Mouse (Mus musculus): ENCODE measurements around the gene Tmem262. TPM values are rescaled to one million over a fixed set of nuclear protein-coding genes. Genes with fewer than 3 reads are reported as not detected.

Tmem262 gene
- polyA plus RNA-seq, 2 experiments = 0.20 TPM; not detected in 1

GRCm38 (mm10) chr19:6047154-6047898, 32.5 kb upstream of the Tmem262 start:
- no peaks in the 10 kb centered on the region for H3K27me3 ChIP-seq (ENCODE audit: control insufficient read depth, insufficient read depth, low read length)
- peak overlapping the region; percentile 99 for H3K27ac ChIP-seq (replicated peaks; ENCODE audit: low read depth, low read length)
- peaks cover 14% of the 10 kb centered on the region for H3K4me1 ChIP-seq (ENCODE audit: control insufficient read depth, insufficient read depth, low read length)
- H3K4me2 ChIP-seq (replicated peaks; ENCODE audit: low read depth, low read length, severe bottlenecking) = peak overlapping the region; percentile 74
- DNase-seq (ENCODE audit: low spot score) (no peak), ATAC-seq (ENCODE audit: low FRiP score, low read depth) (no peak)
- H3K9ac ChIP-seq (ENCODE audit: low read depth, low read length, severe bottlenecking) = peak overlapping the region; percentile 91
- no peaks in the 10 kb centered on the region for H3K9me3 ChIP-seq (ENCODE audit: control insufficient read depth, low read length)
- H3K4me3 ChIP-seq (replicated peaks; ENCODE audit: low read length) = peak overlapping the region; percentile 93
- H3K36me3 ChIP-seq (ENCODE audit: control insufficient read depth, insufficient read depth, low read length) = peaks cover 45% of the 10 kb centered on the region
- no peak for TF ChIP-seq POLR2A (IDR thresholded peaks at IDR 0.05; ENCODE audit: borderline replicate concordance, extremely low read depth, insufficient read depth, insufficient read length)
- WGBS = 6% methylated on average over 22 of the region's 44 CpGs

DNA sequence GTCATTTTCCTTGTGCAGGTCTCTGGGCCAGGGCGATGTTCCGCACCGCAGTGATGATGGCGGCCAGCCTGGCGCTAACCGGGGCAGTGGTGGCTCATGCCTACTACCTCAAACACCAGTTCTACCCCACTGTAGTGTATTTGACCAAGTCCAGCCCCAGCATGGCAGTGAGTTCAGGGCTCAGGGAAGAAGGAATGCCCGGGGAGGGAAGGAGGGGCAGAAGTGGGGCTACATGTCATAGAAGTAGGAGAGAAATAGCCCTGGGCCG, 32.0 kb upstream of the Tmem262 start:
- H3K9ac ChIP-seq (ENCODE audit: low read depth, low read length, severe bottlenecking) = peak overlapping the region; percentile 91
- no peak for DNase-seq (ENCODE audit: low spot score)
- H3K4me1 ChIP-seq (ENCODE audit: control insufficient read depth, insufficient read depth, low read length) = peaks cover 14% of the 10 kb centered on the region
- H3K27ac ChIP-seq (replicated peaks; ENCODE audit: low read depth, low read length) = no peak overlapping the region
- WGBS = 82% methylated on average over 8 of the region's 8 CpGs
- H3K9me3 ChIP-seq (ENCODE audit: control insufficient read depth, low read length) = no peaks in the 10 kb centered on the region
- H3K36me3 ChIP-seq (ENCODE audit: control insufficient read depth, insufficient read depth, low read length) = peaks cover 50% of the 10 kb centered on the region
- H3K4me2 ChIP-seq (replicated peaks; ENCODE audit: low read depth, low read length, severe bottlenecking) = peak overlapping the region; percentile 74
- no peaks in the 10 kb centered on the region for H3K27me3 ChIP-seq (ENCODE audit: control insufficient read depth, insufficient read depth, low read length)
- H3K4me3 ChIP-seq (replicated peaks; ENCODE audit: low read length) = peak overlapping the region; percentile 93
- ATAC-seq (ENCODE audit: low FRiP score, low read depth) = no peak
- no peak for TF ChIP-seq POLR2A (IDR thresholded peaks at IDR 0.05; ENCODE audit: borderline replicate concordance, extremely low read depth, insufficient read depth, insufficient read length)

DNA sequence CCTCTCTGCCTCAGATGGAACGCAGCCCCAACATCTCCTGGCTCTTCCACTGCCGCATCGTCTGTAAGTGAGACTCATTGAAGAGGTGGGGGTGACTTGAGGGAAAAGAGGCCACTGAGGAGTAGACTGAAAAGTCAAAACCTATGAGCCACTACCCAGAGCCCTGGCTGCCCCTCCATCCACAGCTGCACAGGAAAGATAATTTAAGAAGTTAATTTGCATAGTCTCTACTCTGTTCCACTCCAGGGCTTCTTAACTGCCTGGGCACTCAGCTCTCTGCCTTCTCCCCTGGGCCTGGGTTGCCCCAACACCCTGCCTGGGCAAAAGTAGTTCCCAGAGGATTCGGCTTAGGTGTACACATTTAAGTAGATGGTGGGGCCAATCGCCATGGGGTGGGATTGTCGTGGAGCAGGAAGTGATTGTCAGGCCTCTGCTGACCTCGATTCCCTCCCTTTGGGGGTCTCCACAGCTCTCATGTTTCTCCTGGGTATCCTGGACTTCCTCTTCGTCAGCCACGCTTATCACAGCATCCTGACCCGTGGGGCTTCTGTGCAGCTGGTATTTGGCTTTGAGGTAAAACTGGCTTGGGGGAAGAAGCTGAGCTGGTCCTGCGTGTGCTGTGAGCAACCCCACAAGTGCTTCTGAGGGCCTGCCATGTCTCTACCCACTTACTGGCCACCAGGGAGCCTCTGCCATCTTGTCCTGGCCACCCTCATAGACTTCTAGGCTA, 31.0 kb upstream of the Tmem262 start:
- Histone ChIP-seq H3K9ac (ENCODE audit: low read depth, low read length, severe bottlenecking) (no peak overlapping the region), H3K4me2 (replicated peaks; ENCODE audit: low read depth, low read length, severe bottlenecking) (no peak overlapping the region), H3K36me3 (ENCODE audit: control insufficient read depth, insufficient read depth, low read length) (peaks cover 60% of the 10 kb centered on the region), H3K4me1 (ENCODE audit: control insufficient read depth, insufficient read depth, low read length) (peaks cover 14% of the 10 kb centered on the region), H3K4me3 (replicated peaks; ENCODE audit: low read length) (peak overlapping the region; percentile 93; the same call in 1 of the 2 replicates), H3K27me3 (ENCODE audit: control insufficient read depth, insufficient read depth, low read length) (no peaks in the 10 kb centered on the region), H3K27ac (replicated peaks; ENCODE audit: low read depth, low read length) (no peak overlapping the region), H3K9me3 (ENCODE audit: control insufficient read depth, low read length) (no peaks in the 10 kb centered on the region)
- ATAC-seq (ENCODE audit: low FRiP score, low read depth) (no peak), DNase-seq (ENCODE audit: low spot score) (no peak)
- no peak for TF ChIP-seq POLR2A (IDR thresholded peaks at IDR 0.05; ENCODE audit: borderline replicate concordance, extremely low read depth, insufficient read depth, insufficient read length)
- 89% methylated on average over 11 of the region's 11 CpGs for WGBS

- TF ChIP-seq POLR2A (IDR thresholded peaks at IDR 0.05; ENCODE audit: borderline replicate concordance, extremely low read depth, insufficient read depth, insufficient read length) = no peak
- WGBS = 82% methylated on average over 7 of the region's 7 CpGs
- DNase-seq (ENCODE audit: low spot score) = no peak
- Histone ChIP-seq H3K27ac (replicated peaks; ENCODE audit: low read depth, low read length) (no peak overlapping the region), H3K4me2 (replicated peaks; ENCODE audit: low read depth, low read length, severe bottlenecking) (no peak overlapping the region), H3K4me1 (ENCODE audit: control insufficient read depth, insufficient read depth, low read length) (peaks cover 13% of the 10 kb centered on the region), H3K36me3 (ENCODE audit: control insufficient read depth, insufficient read depth, low read length) (peaks cover 77% of the 10 kb centered on the region), H3K9me3 (ENCODE audit: control insufficient read depth, low read length) (no peaks in the 10 kb centered on the region), H3K9ac (ENCODE audit: low read depth, low read length, severe bottlenecking) (no peak overlapping the region), H3K27me3 (ENCODE audit: control insufficient read depth, insufficient read depth, low read length) (no peaks in the 10 kb centered on the region), H3K4me3 (replicated peaks; ENCODE audit: low read length) (no peak overlapping the region)
- ATAC-seq (ENCODE audit: low FRiP score, low read depth) = no peak
These were observed 27.3 kb upstream of the Tmem262 start for GRCm38 (mm10) chr19:6052516-6052915.

GRCm38 (mm10) chr19:6054296-6054695, 25.5 kb upstream of the Tmem262 start:
- no peaks in the 10 kb centered on the region for H3K27me3 ChIP-seq (ENCODE audit: control insufficient read depth, insufficient read depth, low read length)
- peaks cover 68% of the 10 kb centered on the region for H3K36me3 ChIP-seq (ENCODE audit: control insufficient read depth, insufficient read depth, low read length)
- H3K27ac ChIP-seq (replicated peaks; ENCODE audit: low read depth, low read length) = no peak overlapping the region
- ATAC-seq (ENCODE audit: low FRiP score, low read depth) (no peak), DNase-seq (ENCODE audit: low spot score) (no peak)
- WGBS = 80% methylated on average over 5 of the region's 5 CpGs
- H3K4me3 ChIP-seq (replicated peaks; ENCODE audit: low read length) = no peak overlapping the region
- H3K4me1 ChIP-seq (ENCODE audit: control insufficient read depth, insufficient read depth, low read length) = peaks cover 9% of the 10 kb centered on the region
- H3K4me2 ChIP-seq (replicated peaks; ENCODE audit: low read depth, low read length, severe bottlenecking) = no peak overlapping the region
- no peak for TF ChIP-seq POLR2A (IDR thresholded peaks at IDR 0.05; ENCODE audit: borderline replicate concordance, extremely low read depth, insufficient read depth, insufficient read length)
- no peaks in the 10 kb centered on the region for H3K9me3 ChIP-seq (ENCODE audit: control insufficient read depth, low read length)
- H3K9ac ChIP-seq (ENCODE audit: low read depth, low read length, severe bottlenecking) = no peak overlapping the region

Measured in limb, embryonic 14.5 days (tissue).